Mouse (Mus musculus): Measurements from ENCODE around the gene Cldn24. TPM values are rescaled to one million over a fixed set of nuclear protein-coding genes. Genes with fewer than 3 reads are reported as not detected.
"Not testable (repeated sequence)": the region's sequence is repeated elsewhere in the genome, so short reads cannot be mapped to it uniquely, and the experiment has no call there.

Cldn24 gene
- polyA plus RNA-seq, 1 experiment from 2014 or later, result not detected

DNA sequence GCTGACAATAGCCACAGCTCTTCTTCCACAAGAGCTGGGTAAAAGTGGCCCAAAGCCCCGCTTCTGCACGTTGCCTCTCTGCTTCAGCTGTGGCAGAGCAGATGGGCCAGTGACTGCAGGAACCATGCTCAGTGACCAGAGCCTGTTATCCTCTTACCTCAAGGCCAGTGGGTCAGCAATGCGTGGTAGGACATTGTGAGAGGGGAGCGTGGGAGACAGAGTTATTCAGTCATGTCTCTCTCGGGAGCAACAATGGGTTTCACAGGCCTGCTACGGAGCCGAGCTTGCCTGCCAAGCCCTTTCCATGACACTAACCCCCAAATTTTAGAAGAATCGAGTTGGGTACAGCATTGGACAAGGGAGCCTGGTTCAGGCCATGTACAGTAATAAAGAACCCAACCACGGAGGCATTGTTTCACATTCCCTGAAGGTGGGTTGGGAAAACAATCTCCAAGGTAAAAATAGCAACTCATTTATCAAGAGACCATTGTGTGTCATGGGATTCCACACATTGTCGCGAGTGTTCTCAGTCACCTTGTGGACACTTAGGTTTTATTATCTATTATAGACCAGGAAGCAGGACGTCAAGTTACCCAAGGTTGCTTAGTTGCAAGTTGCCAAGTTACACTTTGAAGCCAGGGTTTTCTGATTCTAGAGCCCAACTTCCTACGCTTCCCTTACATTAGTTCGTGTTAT is 11.8 kb upstream of the Cldn24 start:
- no peaks in the 10 kb centered on the region for H3K4me1 ChIP-seq
- WGBS, result 87% methylated on average over 14 of the region's 14 CpGs
- no peaks in the 10 kb centered on the region for H3K27me3 ChIP-seq (ENCODE audit: low read depth, poor library complexity, severe bottlenecking)
- no peak for DNase-seq (ENCODE audit: low spot score)
- H3K36me3 ChIP-seq, result no peaks in the 10 kb centered on the region
- no peaks in the 10 kb centered on the region for H3K9me3 ChIP-seq (replicated peaks)
- H3K4me3 ChIP-seq, result no peak overlapping the region
- no peak overlapping the region for H3K27ac ChIP-seq (replicated peaks)

DNA sequence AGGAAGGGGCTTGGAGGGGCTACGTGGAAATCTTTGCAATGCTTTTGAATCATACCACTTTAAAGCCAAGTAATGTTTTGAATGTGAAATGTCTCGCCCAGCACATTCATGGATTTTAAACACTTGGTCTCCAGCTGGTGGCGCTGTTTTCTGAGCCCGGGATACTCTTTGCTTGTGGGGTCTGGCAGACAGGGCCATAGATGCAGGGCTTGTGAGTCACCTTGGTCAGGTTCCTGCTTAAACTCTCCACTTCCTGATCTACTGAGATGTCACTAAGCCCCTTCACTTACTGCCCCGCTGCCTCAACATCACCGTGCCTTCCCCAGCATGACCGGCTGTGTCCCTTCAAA is 11.3 kb upstream of the Cldn24 start:
- H3K9me3 ChIP-seq (replicated peaks), result no peaks in the 10 kb centered on the region
- H3K36me3 ChIP-seq, result no peaks in the 10 kb centered on the region
- no peaks in the 10 kb centered on the region for H3K4me1 ChIP-seq
- no peak for DNase-seq (ENCODE audit: low spot score)
- no peak overlapping the region for H3K27ac ChIP-seq (replicated peaks)
- H3K4me3 ChIP-seq, result no peak overlapping the region
- WGBS, result 80% methylated on average over 7 of the region's 7 CpGs
- no peaks in the 10 kb centered on the region for H3K27me3 ChIP-seq (ENCODE audit: low read depth, poor library complexity, severe bottlenecking)

DNA sequence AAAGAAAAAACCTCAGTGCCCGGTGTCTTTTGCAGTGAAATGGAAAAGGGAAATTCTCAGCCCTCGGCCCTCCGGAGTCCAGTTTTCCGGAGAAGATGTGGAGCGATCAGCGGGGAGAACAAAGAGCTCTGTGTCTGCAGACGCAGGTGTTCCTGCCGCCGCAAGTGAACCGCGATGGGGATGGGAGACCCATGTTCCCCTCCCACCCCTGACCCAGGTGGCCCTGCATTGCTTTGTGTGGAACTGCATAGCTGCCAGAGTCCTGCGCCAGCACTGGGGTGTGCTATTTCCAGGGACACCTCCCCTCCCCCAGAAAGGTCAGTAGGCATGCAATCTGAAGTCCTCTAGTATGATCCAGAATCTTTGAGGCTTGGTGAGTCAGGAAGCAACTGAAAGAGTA is 10.7 kb upstream of the Cldn24 start:
- no peak overlapping the region for H3K4me3 ChIP-seq
- H3K9me3 ChIP-seq (replicated peaks), result no peaks in the 10 kb centered on the region
- DNase-seq (ENCODE audit: low spot score), result no peak
- H3K27me3 ChIP-seq (ENCODE audit: low read depth, poor library complexity, severe bottlenecking), result no peaks in the 10 kb centered on the region
- no peak overlapping the region for H3K27ac ChIP-seq (replicated peaks)
- no peaks in the 10 kb centered on the region for H3K4me1 ChIP-seq
- H3K36me3 ChIP-seq, result no peaks in the 10 kb centered on the region
- WGBS, result 87% methylated on average over 12 of the region's 12 CpGs

DNA sequence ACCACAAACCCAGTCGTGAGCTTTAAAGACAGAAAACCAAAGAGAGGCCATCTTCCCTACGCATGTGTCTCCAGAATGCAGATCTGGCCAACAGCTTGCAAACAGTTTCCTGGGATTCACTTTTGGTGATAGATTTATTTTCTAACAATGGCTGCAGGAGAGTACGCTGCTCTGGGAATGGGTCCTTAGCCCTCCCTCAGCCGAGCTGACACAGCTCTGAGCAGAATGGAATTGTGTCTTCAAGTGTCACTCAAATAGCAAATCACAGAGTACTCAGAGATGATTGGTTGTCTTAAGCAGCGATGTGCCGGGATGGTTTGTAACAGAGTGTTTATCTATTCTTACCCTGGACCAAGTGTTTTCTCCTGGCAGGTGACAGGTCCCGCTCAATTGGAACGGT is 2.9 kb upstream of the Cldn24 start:
- DNase-seq (ENCODE audit: low spot score), result no peak
- 91% methylated on average over 8 of the region's 8 CpGs for WGBS
- peaks cover 5% of the 10 kb centered on the region for H3K4me1 ChIP-seq
- H3K27ac ChIP-seq (replicated peaks), result no peak overlapping the region
- H3K36me3 ChIP-seq, result no peaks in the 10 kb centered on the region
- no peaks in the 10 kb centered on the region for H3K27me3 ChIP-seq (ENCODE audit: low read depth, poor library complexity, severe bottlenecking)
- no peaks in the 10 kb centered on the region for H3K9me3 ChIP-seq (replicated peaks)
- H3K4me3 ChIP-seq, result no peak overlapping the region

DNA sequence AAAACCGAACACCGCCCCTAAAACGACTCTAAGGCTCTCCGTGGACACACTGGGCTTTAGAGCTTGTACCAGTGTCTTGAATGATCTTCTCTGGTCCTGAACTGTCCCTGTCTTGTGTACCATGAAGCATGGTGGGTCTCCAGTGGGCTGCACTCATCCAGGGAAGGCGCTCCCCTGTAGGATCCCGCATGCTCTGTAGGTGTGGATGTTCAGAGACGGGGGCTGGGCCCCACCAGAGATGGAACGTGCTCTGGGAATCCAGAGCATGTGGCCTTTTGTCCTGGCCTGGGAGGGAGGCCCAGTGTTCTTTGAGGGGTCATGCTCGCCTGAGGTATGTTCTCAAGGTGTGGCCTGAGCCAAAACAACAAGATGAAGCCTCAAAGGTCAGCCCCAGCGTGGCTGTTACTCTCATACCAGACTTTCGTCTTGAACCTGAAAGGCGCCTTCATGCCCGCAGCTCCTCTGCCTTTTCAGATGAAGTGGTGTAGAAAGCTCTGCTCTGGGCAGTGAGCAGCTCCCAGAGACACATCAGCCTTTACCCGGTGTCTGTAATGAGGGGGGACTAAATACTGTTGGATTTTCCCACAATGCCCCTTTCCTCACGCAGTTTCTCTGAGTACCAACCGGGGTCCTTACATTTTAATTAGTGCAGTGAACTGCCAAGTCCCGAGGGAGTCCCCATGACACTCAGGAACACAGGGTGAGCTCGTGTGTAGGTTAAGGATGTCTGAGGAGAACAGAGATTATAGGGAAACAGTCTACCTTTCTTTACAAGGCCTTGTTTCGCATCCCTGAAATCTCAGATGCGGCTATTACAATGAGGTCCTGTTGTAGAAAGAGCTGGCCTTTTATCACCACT is 800 bp upstream of the Cldn24 start:
- DNase-seq (ENCODE audit: low spot score), result no peak
- Histone ChIP-seq H3K27me3 (ENCODE audit: low read depth, poor library complexity, severe bottlenecking) (no peaks in the 10 kb centered on the region), H3K9me3 (replicated peaks) (no peaks in the 10 kb centered on the region), H3K4me1 (peaks cover 14% of the 10 kb centered on the region), H3K4me3 (no peak overlapping the region), H3K27ac (replicated peaks) (no peak overlapping the region; the same call in 1 of the 2 replicates), H3K36me3 (no peaks in the 10 kb centered on the region)
- 88% methylated on average over 20 of the region's 20 CpGs for WGBS

DNA sequence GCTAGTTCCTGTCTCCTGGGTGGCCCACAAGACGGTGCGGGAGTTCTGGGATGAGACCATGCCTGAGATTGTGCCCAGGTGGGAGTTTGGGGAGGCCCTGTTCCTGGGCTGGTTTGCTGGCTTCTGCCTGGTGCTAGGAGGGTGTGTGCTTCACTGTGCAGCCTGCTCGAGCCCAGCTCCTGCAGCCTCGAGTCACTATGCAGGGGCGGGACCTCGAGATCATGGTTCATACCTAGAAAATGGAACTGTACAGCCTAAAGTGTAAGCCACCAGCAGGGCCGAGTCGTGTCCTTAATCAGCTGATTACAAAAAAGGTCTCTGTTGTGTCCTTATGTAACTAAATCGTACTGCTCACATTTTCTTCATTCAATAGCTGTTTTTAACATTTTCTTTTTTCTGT is 598 bp downstream of the Cldn24 start:
- H3K4me1 ChIP-seq, result peaks cover 14% of the 10 kb centered on the region
- not testable (repeated sequence) for H3K27me3 ChIP-seq (ENCODE audit: low read depth, poor library complexity, severe bottlenecking); H3K27ac ChIP-seq (replicated peaks); H3K36me3 ChIP-seq; H3K9me3 ChIP-seq (replicated peaks); DNase-seq (ENCODE audit: low spot score); H3K4me3 ChIP-seq
- WGBS, result 93% methylated on average over 7 of the region's 9 CpGs

DNA sequence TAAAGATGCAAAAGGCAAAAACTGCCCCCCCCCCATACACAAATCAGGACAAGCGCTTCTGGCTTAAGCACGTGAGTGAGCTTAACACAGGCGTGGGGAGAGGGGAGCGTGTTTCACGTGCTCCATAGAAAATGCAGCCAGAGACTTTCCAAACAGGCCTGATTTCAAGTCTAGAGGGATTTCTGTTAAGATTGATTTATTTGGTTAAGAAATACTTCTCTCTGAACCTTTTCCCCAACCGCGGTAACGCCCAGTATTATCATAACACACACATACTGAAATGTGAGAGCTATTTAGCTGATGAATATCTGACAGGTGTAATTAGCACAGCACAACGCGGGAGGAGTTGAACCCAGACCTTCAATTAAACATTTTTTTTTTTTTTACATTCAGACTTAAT is 1.8 kb downstream of the Cldn24 start:
- H3K9me3 ChIP-seq (replicated peaks), result no peaks in the 10 kb centered on the region
- no peaks in the 10 kb centered on the region for H3K27me3 ChIP-seq (ENCODE audit: low read depth, poor library complexity, severe bottlenecking)
- no peak overlapping the region for H3K27ac ChIP-seq (replicated peaks)
- H3K36me3 ChIP-seq, result peaks cover 3% of the 10 kb centered on the region; the same call in 1 of the 2 replicates
- no peak overlapping the region for H3K4me3 ChIP-seq
- H3K4me1 ChIP-seq, result peaks cover 20% of the 10 kb centered on the region
- WGBS, result 71% methylated on average over 10 of the region's 10 CpGs
- no peak for DNase-seq (ENCODE audit: low spot score)

DNA sequence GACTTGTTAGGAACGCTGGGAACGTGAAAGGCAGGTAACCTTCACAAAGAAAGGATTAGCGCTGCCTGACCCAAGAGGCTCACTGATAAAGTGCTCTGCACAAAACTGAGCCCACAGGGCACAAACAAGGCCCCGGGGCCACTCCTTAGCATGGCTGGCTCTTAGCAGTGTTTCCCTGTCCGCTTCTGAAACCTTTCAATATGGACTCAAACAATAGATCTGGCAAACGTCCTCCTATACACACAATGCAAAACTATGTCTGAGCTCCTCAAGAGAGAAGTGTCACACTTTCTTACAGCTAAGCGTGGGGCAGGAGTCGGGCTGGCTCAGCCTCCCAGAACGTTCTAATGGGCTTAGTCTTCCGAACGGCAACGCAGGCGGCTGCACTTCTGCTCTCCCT is 2.2 kb downstream of the Cldn24 start, which contains the start of gene Cldn22:
Gene Cldn22, plus strand, starts transcription at position 301 of the 400 bp plus-strand sequence.
- DNase-seq (ENCODE audit: low spot score), result no peak
- no peaks in the 10 kb centered on the region for H3K9me3 ChIP-seq (replicated peaks)
- WGBS, result 49% methylated on average over 13 of the region's 13 CpGs
- peaks cover 20% of the 10 kb centered on the region for H3K4me1 ChIP-seq
- H3K27me3 ChIP-seq (ENCODE audit: low read depth, poor library complexity, severe bottlenecking), result no peaks in the 10 kb centered on the region
- H3K4me3 ChIP-seq, result no peak within 1 kb of the TSS
- H3K27ac ChIP-seq (replicated peaks), result no peak within 1 kb of the TSS
- peaks cover 7% of the 10 kb centered on the region for H3K36me3 ChIP-seq

DNA sequence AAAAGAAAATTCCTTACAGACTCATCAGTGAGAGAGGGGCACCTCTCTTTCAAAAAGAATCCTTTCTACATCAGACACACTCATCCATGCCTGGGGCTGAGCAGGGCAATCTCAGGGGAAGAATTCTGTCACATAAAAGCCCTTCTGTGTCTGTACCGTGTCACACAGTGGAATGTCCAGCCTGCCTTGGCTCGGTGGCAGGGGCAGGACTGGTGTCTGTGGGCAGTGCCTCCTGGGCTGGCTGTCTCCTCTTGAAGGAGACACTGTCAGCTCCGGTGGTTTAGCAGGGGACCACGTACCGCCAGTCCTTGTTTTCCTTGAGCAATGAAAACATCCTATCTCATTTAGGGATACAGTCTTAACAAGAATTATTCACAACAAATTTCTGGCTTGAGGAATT is 3.7 kb downstream of the Cldn24 start:
- WGBS, result 62% methylated on average over 5 of the region's 5 CpGs
- DNase-seq (ENCODE audit: low spot score), result no peak
- peaks cover 20% of the 10 kb centered on the region for H3K4me1 ChIP-seq
- no peaks in the 10 kb centered on the region for H3K27me3 ChIP-seq (ENCODE audit: low read depth, poor library complexity, severe bottlenecking)
- no peaks in the 10 kb centered on the region for H3K9me3 ChIP-seq (replicated peaks)
- no peak overlapping the region for H3K4me3 ChIP-seq
- H3K36me3 ChIP-seq, result peaks cover 20% of the 10 kb centered on the region
- 0 out of 2 replicates have a peak overlapping the region, but pooled peaks have one; percentile 25 for H3K27ac ChIP-seq (replicated peaks)

DNA sequence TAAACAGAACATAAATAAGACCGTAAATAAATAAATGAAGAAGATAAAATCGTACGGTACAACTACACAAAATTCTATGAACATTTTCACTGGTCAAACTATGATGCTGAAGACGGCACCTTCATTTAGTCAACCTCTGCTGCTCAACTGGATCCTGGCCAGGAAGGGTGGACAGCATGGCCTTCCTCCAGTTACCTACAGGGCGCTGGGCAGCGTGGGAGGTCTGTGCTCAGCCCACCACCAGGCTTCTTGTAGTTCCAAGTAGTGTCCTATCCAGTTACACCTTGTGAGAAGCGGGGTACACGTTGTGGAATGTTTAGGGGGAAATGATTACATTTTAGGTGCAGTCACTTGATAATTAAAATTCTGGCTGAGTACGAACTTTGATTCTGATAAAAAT is 5.0 kb downstream of the Cldn24 start:
- Histone ChIP-seq H3K36me3 (peaks cover 30% of the 10 kb centered on the region), H3K4me3 (no peak overlapping the region), H3K9me3 (replicated peaks) (no peaks in the 10 kb centered on the region), H3K4me1 (peaks cover 20% of the 10 kb centered on the region), H3K27ac (replicated peaks) (no peak overlapping the region), H3K27me3 (ENCODE audit: low read depth, poor library complexity, severe bottlenecking) (no peaks in the 10 kb centered on the region)
- DNase-seq (ENCODE audit: low spot score), result no peak
- WGBS, result 89% methylated on average over 9 of the region's 9 CpGs

DNA sequence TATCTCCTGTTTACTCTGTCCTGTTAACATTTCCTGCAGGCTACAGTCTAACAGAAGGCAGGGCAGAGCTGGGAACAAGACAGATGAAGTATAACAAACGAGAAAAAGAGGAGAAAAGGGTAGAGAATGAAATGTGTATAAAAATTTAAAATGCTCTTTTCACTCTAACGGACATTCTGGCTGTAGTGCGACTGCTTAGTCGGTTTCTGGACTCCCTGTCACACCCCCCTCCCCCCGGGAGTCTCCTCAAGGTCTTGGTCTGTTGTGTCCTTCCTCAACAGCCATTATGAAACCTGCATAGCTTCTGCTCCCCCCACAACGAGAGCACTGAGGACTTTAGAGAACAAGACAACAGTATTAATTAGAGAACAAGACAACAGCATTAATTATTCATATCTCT is 10.7 kb downstream of the Cldn24 start:
- no peak overlapping the region for H3K4me3 ChIP-seq
- WGBS, result 83% methylated on average over 6 of the region's 6 CpGs
- no peaks in the 10 kb centered on the region for H3K9me3 ChIP-seq (replicated peaks)
- no peak overlapping the region for H3K27ac ChIP-seq (replicated peaks)
- H3K36me3 ChIP-seq, result peaks cover 38% of the 10 kb centered on the region
- no peak for DNase-seq (ENCODE audit: low spot score)
- H3K4me1 ChIP-seq, result peaks cover 8% of the 10 kb centered on the region
- H3K27me3 ChIP-seq (ENCODE audit: low read depth, poor library complexity, severe bottlenecking), result no peaks in the 10 kb centered on the region

DNA sequence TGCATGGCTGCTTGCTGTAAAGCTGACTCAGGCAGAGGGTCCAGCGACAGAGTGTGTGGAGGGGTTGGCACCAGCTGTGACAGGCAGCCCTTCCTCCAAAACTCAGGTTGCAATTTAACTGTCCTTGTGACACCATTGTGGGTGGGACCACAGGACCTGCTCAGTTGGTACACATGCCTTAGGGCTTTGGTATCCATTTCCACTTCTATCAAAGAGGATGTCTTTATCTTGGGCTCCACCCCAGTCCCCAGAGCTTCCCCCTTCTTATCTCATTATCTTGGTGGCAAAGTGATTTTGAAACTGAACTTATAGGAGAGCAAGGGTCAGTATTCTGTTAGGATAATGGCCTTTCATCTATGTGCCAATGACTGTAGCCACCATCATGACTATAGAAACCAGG is 12.0 kb downstream of the Cldn24 start:
- no peak overlapping the region for H3K27ac ChIP-seq (replicated peaks)
- peaks cover 3% of the 10 kb centered on the region; the same call in 1 of the 2 replicates for H3K4me1 ChIP-seq
- DNase-seq (ENCODE audit: low spot score), result no peak
- 78% methylated on average over 1 of the region's 1 CpGs for WGBS
- H3K4me3 ChIP-seq, result no peak overlapping the region
- H3K9me3 ChIP-seq (replicated peaks), result no peaks in the 10 kb centered on the region
- H3K27me3 ChIP-seq (ENCODE audit: low read depth, poor library complexity, severe bottlenecking), result no peaks in the 10 kb centered on the region
- peaks cover 36% of the 10 kb centered on the region for H3K36me3 ChIP-seq

DNA sequence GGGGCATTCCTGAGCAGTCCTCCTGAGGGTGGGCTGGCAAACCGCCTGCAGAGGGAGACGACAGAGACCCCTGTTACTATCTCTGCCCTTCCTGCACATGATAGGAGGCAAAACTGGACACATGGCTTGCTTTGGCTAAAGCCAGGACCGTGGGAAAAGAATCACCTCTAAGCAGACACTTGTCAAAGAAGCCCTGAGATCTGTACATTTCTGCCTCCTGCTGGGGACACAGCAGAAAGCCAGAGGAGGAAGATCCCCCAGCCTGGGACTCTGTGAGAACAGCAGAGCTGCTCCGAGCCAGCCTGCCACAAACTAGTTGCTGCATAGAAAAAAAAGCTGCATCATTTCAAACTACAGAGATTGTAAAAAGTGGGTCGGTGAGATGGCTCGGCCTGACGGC is 21.1 kb downstream of the Cldn24 start:
- Histone ChIP-seq H3K4me1 (no peaks in the 10 kb centered on the region), H3K9me3 (replicated peaks) (peaks cover 6% of the 10 kb centered on the region; the same call in 1 of the 2 replicates), H3K36me3 (peaks cover 78% of the 10 kb centered on the region), H3K27me3 (ENCODE audit: low read depth, poor library complexity, severe bottlenecking) (no peaks in the 10 kb centered on the region), H3K27ac (replicated peaks) (0 out of 2 replicates have a peak overlapping the region, but pooled peaks have one; percentile 18), H3K4me3 (no peak overlapping the region)
- 80% methylated on average over 7 of the region's 7 CpGs for WGBS
- DNase-seq (ENCODE audit: low spot score), result no peak

Data from midbrain, embryonic 10.5 days (tissue).